Mouse (Mus musculus): Measurements from ENCODE around the gene Fam53b.
A peak's percentile ranks its signal among the peaks of the same experiment; 100 is the strongest.

Gene Fam53b

DNA sequence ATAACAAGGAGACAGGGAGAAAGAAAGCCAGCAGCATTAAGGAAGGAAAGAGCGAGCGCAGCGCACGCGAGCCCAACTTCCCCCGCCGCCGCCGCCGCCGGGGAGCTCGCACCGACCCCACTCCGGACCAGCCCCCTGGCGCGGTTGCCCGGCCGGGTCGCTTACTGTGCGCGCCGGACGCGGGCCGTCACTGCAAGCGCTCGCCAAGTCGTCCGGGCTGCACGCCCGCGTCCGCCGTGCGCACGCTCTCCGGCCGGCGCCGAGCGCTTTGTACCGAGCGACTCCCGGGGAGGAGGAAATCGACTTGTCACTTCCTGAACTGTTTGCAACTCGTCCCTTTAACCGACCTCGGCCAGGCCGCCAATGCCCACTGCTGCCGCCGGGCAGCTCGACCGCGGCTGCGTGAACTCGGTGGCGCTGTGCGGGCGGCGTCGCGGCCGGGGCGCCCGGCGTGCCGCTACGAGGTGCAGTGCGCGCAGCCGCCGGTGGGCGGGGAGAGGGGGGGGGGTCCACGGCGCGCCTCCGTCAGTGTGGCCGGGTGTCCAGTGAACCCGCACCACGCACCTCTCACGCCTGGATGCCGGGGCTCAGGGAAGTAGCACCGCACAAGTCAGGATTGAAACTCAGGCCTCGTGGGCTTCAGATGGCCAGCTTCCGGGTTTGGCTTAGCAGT lies at the start of gene Fam53b:
Fam53b (minus strand) TSS at position 471 of the 673 bp plus-strand sequence.
- no peak for DNase-seq (ENCODE audit: low spot score)

- DNase-seq (ENCODE audit: low spot score): peak; percentile 90
These were observed 45.6 kb upstream of the Fam53b start, which contains the start of gene Abraxas2 for GRCm38 (mm10) chr7:132859042-132859958. Gene Abraxas2 (plus strand): TSS chr7:132859225.

DNA sequence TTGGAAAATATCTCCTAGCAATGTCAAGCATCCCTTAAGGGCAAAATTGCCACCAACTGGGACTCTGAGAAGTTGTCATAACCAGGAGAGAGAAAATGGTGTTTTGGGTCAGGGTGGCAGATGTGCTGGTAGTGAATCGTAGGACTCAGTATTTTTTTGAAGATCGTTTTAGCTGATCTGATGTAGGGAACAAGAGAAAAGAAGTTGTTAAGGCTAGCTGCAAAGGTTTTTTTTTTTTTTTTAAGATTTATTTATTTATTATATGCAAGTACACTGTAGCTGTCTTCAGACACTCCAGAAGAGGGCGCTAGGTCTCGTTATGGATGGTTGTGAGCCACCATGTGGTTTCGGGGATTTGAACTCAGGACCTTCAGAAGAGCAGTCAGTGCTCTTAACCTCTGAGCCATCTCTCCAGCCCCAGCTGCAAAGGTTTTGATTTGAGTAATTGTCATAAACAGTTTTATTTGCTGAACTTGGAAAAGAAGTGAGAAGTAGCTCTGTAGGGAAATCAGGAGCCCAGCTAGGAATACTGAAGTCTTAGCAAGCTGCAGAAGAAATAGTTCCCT lies 44.4 kb upstream of the Fam53b start:
- DNase-seq (ENCODE audit: low spot score): no peak

DNA sequence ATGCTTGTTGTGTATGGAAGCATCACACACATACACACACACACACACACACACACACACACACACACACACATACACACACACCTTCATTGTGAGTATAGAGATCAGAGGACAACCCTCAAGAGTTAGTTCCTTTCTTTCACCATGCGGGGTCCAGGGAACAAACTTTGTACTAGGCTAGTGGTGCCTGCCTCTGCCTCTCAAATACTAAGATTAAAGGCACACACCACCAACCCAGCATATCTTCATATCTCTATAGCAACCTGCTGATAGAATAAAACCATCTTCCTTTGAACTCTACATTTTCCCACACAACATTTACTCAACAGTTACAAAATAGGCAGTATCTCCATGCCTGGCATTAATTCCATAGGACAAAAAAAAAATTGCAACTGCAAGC lies 42.4 kb upstream of the Fam53b start:
- no peak for DNase-seq (ENCODE audit: low spot score)

DNA sequence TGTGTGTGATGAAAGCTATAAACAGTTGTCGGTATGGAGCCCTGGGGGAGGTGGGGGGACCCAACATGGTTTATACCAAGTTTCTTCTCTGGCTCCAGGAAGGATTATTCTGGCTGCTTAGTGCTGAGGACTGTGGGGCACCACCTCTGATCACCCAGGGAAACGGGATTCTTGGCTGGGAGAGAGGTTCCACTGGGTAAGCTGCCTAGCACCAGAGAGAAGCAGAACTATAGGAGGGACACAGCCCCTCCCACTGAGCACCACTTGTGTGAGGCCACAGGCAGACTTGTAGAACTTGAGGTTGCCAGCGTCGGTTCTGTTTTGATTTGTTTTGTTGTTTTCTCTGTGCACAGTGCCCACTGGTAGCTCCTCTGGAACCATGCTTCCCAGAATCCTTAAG lies 40.3 kb upstream of the Fam53b start:
- no peak for DNase-seq (ENCODE audit: low spot score)

- no peak for DNase-seq (ENCODE audit: low spot score)
These were observed 39.7 kb upstream of the Fam53b start for GRCm38 (mm10) chr7:132853361-132853760.

DNA sequence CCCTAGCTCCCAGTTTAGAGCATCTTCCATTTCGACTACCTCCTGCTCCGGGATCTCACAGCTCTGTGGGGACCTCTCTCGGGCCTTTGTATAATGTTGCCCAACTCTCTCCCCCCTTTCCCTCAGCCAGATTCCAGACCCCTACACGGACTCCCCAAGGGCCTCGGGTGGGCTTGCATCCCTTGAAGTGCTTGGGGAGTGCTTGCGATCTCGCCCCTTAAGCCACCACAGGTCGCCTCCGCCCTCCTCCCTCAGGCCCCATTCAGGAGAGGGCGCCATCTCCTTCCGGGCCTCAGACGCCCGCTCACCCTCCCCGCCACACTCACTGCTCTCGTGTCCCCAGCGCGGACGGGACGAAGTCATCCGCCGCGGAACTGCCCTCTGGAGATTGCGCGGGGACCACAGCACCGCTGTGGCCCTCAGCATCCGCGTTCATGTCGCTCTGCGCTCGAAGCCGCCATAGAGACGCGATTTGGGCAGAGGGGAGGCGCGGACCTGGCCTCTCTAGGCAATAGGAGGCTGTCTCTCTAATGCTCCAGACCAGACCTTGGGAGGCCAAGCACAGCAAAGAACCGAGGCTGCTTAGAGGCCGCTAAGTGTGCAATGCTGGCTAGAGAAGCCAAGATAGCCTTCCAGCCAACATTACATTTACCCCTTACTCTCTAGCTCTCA lies 38.6 kb upstream of the Fam53b start, which contains the start of gene Eef1akmt2:
Eef1akmt2 (minus strand) TSS at position 501 of the 672 bp plus-strand sequence.
- DNase-seq (ENCODE audit: low spot score): peak; percentile 80

GRCm38 (mm10) chr7:132843152-132843551 lies 29.5 kb upstream of the Fam53b start:
- no peak for DNase-seq (ENCODE audit: low spot score)

- DNase-seq (ENCODE audit: low spot score): no peak
These were observed 28.8 kb upstream of the Fam53b start for GRCm38 (mm10) chr7:132842455-132842854.

GRCm38 (mm10) chr7:132841287-132841686 lies 27.6 kb upstream of the Fam53b start:
- no peak for DNase-seq (ENCODE audit: low spot score)

DNA sequence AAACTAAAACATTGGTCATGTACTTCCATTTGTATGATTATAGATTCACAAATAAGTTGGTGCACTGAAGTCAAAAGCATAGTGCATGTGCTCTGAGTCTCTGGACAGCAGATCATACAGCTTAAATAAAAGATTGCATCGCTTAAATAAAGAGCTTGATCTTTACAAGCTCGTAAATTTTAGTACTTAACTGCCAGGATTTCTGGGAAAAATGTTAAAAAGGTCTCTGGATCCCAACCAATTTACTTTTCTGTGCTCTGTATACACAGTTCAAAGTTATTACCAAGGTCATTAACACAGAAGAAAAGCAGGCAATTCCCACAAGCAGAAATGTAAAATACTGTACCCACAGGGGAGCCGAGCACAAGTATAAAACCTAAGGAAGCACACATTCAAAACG lies 17.3 kb upstream of the Fam53b start:
- no peak for DNase-seq (ENCODE audit: low spot score)

DNA sequence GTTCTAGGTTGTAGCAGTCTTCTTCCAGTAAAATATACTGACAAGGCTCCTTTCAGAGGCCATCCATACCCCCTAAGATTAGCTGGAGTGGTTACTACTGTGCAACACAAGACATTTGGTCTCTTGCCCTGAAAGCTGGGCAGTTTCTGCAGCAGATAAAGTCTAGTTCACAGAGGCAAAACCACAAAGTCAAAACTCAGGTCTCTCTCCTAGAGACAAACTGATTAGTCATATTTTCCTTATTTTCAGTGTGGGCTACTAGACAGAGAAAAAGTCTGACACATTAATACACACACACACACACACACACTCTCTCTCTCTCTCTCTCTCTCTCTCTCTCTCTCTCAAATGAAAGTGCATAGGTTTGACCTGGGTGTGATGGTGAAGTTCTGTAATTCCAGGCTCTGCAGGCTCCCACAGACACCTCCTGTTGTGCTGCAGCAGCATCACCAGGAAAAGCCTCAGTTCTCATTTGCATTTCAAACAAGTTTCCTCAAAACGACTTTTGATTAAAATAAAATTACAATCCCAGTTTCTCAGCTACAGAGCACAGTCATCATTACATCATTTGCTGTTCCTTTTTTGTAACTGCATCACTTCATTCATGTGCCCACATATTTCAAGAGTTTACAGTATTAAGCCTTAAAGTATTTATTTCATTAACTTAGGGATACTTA lies 10.8 kb upstream of the Fam53b start:
- no peak for DNase-seq (ENCODE audit: low spot score)

- no peak for DNase-seq (ENCODE audit: low spot score)
These were observed 10.1 kb upstream of the Fam53b start for GRCm38 (mm10) chr7:132823832-132824231.

DNA sequence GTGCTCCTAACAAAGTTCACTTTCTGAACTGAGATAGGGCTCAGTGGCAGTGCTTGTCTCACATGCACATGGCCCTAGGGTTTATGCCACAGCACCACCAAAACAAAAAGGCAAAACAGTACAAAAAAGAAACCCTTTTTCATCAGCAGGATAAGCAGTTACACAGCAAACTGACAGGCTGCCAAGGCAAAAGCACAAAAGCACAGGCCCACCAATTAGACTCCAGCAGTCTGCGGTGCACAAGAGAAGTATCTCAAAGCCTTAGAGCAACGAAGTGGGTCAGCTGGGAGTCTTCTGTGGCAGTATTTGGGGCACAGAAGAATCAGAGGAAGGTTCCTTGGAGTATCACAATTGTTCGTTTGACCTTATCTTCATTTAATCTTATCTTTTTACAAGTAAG lies 7.0 kb upstream of the Fam53b start:
- DNase-seq (ENCODE audit: low spot score): no peak

DNA sequence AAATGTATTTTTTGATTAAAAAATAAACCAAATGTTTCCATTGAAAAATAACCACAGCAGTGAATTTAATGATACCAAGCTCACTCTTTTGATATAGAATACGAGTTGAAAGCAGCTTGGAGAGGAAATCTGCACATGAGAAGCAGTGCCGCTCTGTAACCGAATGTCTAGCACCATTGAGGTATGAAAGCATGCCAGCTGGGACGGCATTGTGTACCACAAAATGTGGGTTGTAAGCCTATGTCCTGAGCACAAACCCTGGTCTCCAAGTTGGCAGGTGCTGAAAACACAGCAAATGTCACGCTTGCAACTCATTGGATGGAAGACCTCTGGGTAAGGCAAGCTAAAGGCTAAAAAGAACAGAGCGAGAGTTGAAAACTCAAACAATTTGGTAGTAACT lies 3.4 kb upstream of the Fam53b start:
- no peak for DNase-seq (ENCODE audit: low spot score)

DNA sequence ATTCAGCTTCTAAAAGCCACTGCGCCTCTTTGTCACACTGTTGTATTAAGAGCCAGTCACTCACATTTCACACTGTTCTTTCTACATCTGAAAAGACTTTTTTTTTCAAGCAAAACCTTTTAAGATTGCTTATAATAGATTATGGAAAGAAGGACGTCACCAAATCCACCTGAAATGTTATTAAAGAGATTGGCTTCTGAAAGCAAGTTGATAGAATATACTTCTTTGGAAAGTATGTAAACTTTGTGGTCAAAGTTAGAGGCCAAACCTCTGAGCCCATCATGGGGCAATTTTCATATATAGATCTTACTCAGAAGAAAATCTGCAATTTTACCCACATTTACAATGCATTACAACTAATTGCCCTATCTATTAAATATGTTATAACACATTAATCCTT lies 2.8 kb upstream of the Fam53b start:
- DNase-seq (ENCODE audit: low spot score): no peak

GRCm38 (mm10) chr7:132815081-132815480 lies 1.4 kb upstream of the Fam53b start:
- no peak for DNase-seq (ENCODE audit: low spot score)

GRCm38 (mm10) chr7:132814089-132814450 lies 384 bp upstream of the Fam53b start:
- no peak for DNase-seq (ENCODE audit: low spot score)

DNA sequence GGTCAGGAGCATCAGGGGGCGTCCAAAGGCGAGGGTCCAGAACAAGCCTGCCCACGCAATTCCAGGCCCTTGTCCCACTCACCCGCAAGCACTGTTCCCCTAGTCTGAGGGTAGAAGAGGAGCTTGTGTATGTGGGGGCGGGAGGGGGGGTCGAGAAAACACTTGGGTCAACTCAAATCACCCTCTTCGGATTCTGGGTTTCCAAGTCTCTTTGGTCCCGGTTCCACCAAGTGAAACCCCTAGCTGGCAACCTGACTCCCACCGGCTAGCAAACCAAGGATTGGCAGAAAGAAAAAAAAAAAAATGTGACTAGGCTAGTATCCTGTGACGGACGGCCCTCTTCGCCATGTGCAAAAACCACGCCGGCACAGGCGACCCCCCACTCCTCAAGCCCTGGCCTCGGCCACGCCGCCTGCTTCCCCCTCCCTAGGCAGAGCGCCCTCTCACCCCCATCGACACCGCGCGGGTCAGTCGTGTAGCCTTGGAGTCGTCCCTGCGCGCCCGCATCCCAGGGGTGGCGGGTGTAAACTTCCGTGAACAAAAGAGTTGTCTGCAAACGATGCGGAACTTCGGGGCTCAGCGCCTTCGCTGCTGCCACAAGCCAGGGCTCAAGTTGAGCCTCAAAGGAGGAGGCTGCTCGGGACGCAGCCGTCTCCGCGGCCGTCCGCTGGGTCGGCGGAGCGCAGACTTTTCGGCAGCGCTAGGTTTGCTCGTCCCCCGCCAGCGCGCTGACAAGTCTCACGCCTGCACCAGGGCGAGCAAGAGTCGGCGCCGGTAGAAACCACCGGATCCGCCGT lies 869 bp downstream of the Fam53b start:
- DNase-seq (ENCODE audit: low spot score): peak; percentile 44

- peak; percentile 63 for DNase-seq (ENCODE audit: low spot score)
These were observed 1.7 kb downstream of the Fam53b start for GRCm38 (mm10) chr7:132811716-132812618.

All from c-Kit-positive CD71-positive TER-119-positive erythroid progenitor cells, embryonic 14.5 days (primary cell).